Mouse (Mus musculus): ENCODE measurements at regions not wholly inside any gene's neighbourhood (a gene's known extent, or its start where the extent isn't known, plus 50 kb on each side); places are given as distances from the start of the nearest gene placed in this dataset.

- H3K27ac ChIP-seq = no peak overlapping the region
- H3K27me3 ChIP-seq = no peaks in the 10 kb centered on the region
- no peak overlapping the region for H3K9ac ChIP-seq
- no peaks in the 10 kb centered on the region for H3K4me1 ChIP-seq
- H3K4me2 ChIP-seq = no peak overlapping the region
- H3K9me3 ChIP-seq = no peaks in the 10 kb centered on the region
- no peak overlapping the region for H3K4me3 ChIP-seq
- 73% methylated on average over 3 of the region's 3 CpGs for WGBS
- no peaks in the 10 kb centered on the region for H3K36me3 ChIP-seq
- no peak for ATAC-seq (ENCODE audit: borderline replicate concordance, extremely low read depth, low FRiP score, low TSS enrichment)
Observed at GRCm38 (mm10) chr4:34172000-34172399, 122.0 kb upstream of the Spaca1 start.

GRCm38 (mm10) chr4:34177421-34177820 is 127.4 kb upstream of the Spaca1 start:
- Histone ChIP-seq H3K36me3 (no peaks in the 10 kb centered on the region), H3K9me3 (no peaks in the 10 kb centered on the region), H3K4me1 (no peaks in the 10 kb centered on the region), H3K9ac (no peak overlapping the region), H3K27ac (no peak overlapping the region), H3K4me3 (no peak overlapping the region), H3K27me3 (no peaks in the 10 kb centered on the region), H3K4me2 (no peak overlapping the region)
- no peak for ATAC-seq (ENCODE audit: borderline replicate concordance, extremely low read depth, low FRiP score, low TSS enrichment)
- 73% methylated on average over 1 of the region's 1 CpGs for WGBS

- H3K9me3 ChIP-seq = no peaks in the 10 kb centered on the region
- 85% methylated on average over 5 of the region's 5 CpGs for WGBS
- ATAC-seq (ENCODE audit: borderline replicate concordance, extremely low read depth, low FRiP score, low TSS enrichment) = no peak
Observed at GRCm38 (mm10) chr4:34186522-34186921, 136.5 kb upstream of the Spaca1 start.

GRCm38 (mm10) chr4:34203193-34203848 is 153.3 kb upstream of the Spaca1 start:
- WGBS = 82% methylated on average over 10 of the region's 10 CpGs

More at GRCm38 (mm10) chr4:34186522-34186921, 136.5 kb upstream of the Spaca1 start:
- Histone ChIP-seq H3K27me3 (no peaks in the 10 kb centered on the region), H3K4me2 (no peak overlapping the region), H3K4me1 (no peaks in the 10 kb centered on the region), H3K27ac (no peak overlapping the region), H3K4me3 (no peak overlapping the region), H3K9ac (no peak overlapping the region), H3K36me3 (no peaks in the 10 kb centered on the region)

GRCm38 (mm10) chr4:34209179-34209896 is 159.3 kb upstream of the Spaca1 start:
- H3K4me3 ChIP-seq = no peak overlapping the region
- H3K27me3 ChIP-seq = no peaks in the 10 kb centered on the region
- ATAC-seq (ENCODE audit: borderline replicate concordance, extremely low read depth, low FRiP score, low TSS enrichment) = no peak
- H3K27ac ChIP-seq = no peak overlapping the region
- no peak overlapping the region for H3K4me2 ChIP-seq
- no peaks in the 10 kb centered on the region for H3K4me1 ChIP-seq
- WGBS = 55% methylated on average over 5 of the region's 5 CpGs
- no peaks in the 10 kb centered on the region for H3K36me3 ChIP-seq
- no peak overlapping the region for H3K9ac ChIP-seq
- H3K9me3 ChIP-seq = no peaks in the 10 kb centered on the region

More at GRCm38 (mm10) chr4:34203193-34203848, 153.3 kb upstream of the Spaca1 start:
- no peaks in the 10 kb centered on the region for H3K4me1 ChIP-seq
- H3K4me2 ChIP-seq = no peak overlapping the region
- H3K27me3 ChIP-seq = no peaks in the 10 kb centered on the region
- H3K9me3 ChIP-seq = no peaks in the 10 kb centered on the region
- H3K4me3 ChIP-seq = no peak overlapping the region
- H3K36me3 ChIP-seq = no peaks in the 10 kb centered on the region
- no peak overlapping the region for H3K9ac ChIP-seq
- H3K27ac ChIP-seq = no peak overlapping the region
- no peak for ATAC-seq (ENCODE audit: borderline replicate concordance, extremely low read depth, low FRiP score, low TSS enrichment)

- Histone ChIP-seq H3K4me2 (no peak overlapping the region), H3K27me3 (no peaks in the 10 kb centered on the region), H3K4me3 (no peak overlapping the region), H3K27ac (no peak overlapping the region), H3K9me3 (no peaks in the 10 kb centered on the region), H3K36me3 (no peaks in the 10 kb centered on the region), H3K9ac (no peak overlapping the region), H3K4me1 (no peaks in the 10 kb centered on the region)
- ATAC-seq (ENCODE audit: borderline replicate concordance, extremely low read depth, low FRiP score, low TSS enrichment) = no peak
Observed at GRCm38 (mm10) chr4:34213731-34214130, 163.7 kb upstream of the Spaca1 start.

GRCm38 (mm10) chr4:34214346-34214745 is 164.4 kb upstream of the Spaca1 start:
- Histone ChIP-seq H3K9ac (no peak overlapping the region), H3K4me2 (no peak overlapping the region), H3K27me3 (no peaks in the 10 kb centered on the region), H3K4me3 (no peak overlapping the region), H3K4me1 (no peaks in the 10 kb centered on the region), H3K36me3 (no peaks in the 10 kb centered on the region), H3K9me3 (no peaks in the 10 kb centered on the region), H3K27ac (no peak overlapping the region)
- no peak for ATAC-seq (ENCODE audit: borderline replicate concordance, extremely low read depth, low FRiP score, low TSS enrichment)
- 40% methylated on average over 11 of the region's 11 CpGs for WGBS

GRCm38 (mm10) chr4:34221915-34222314 is 171.9 kb upstream of the Spaca1 start:
- H3K4me2 ChIP-seq = no peak overlapping the region
- no peak for ATAC-seq (ENCODE audit: borderline replicate concordance, extremely low read depth, low FRiP score, low TSS enrichment)
- no peak overlapping the region for H3K9ac ChIP-seq
- H3K9me3 ChIP-seq = no peaks in the 10 kb centered on the region
- H3K36me3 ChIP-seq = no peaks in the 10 kb centered on the region
- H3K27ac ChIP-seq = no peak overlapping the region
- no peak overlapping the region for H3K4me3 ChIP-seq
- H3K4me1 ChIP-seq = no peaks in the 10 kb centered on the region
- 78% methylated on average over 1 of the region's 1 CpGs for WGBS
- no peaks in the 10 kb centered on the region for H3K27me3 ChIP-seq

GRCm38 (mm10) chr4:34226089-34226840 is 176.3 kb upstream of the Spaca1 start:
- Histone ChIP-seq H3K4me2 (no peak overlapping the region), H3K36me3 (no peaks in the 10 kb centered on the region), H3K9me3 (no peaks in the 10 kb centered on the region), H3K9ac (no peak overlapping the region), H3K27ac (no peak overlapping the region), H3K4me3 (no peak overlapping the region), H3K27me3 (no peaks in the 10 kb centered on the region), H3K4me1 (no peaks in the 10 kb centered on the region)
- ATAC-seq (ENCODE audit: borderline replicate concordance, extremely low read depth, low FRiP score, low TSS enrichment) = no peak
- WGBS = 30% methylated on average over 5 of the region's 5 CpGs

GRCm38 (mm10) chr4:34226886-34227285 is 176.9 kb upstream of the Spaca1 start:
- no peaks in the 10 kb centered on the region for H3K36me3 ChIP-seq
- 79% methylated on average over 5 of the region's 5 CpGs for WGBS

GRCm38 (mm10) chr4:34227611-34228010 is 177.6 kb upstream of the Spaca1 start:
- H3K4me3 ChIP-seq = no peak overlapping the region
- H3K4me2 ChIP-seq = no peak overlapping the region
- H3K4me1 ChIP-seq = no peaks in the 10 kb centered on the region
- no peaks in the 10 kb centered on the region for H3K36me3 ChIP-seq
- ATAC-seq (ENCODE audit: borderline replicate concordance, extremely low read depth, low FRiP score, low TSS enrichment) = no peak
- H3K27ac ChIP-seq = no peak overlapping the region
- H3K9me3 ChIP-seq = no peaks in the 10 kb centered on the region
- 57% methylated on average over 5 of the region's 5 CpGs for WGBS
- no peaks in the 10 kb centered on the region for H3K27me3 ChIP-seq
- H3K9ac ChIP-seq = no peak overlapping the region

More at GRCm38 (mm10) chr4:34226886-34227285, 176.9 kb upstream of the Spaca1 start:
- H3K4me2 ChIP-seq = no peak overlapping the region
- no peaks in the 10 kb centered on the region for H3K9me3 ChIP-seq
- no peaks in the 10 kb centered on the region for H3K27me3 ChIP-seq
- no peak overlapping the region for H3K4me3 ChIP-seq
- no peak overlapping the region for H3K9ac ChIP-seq
- H3K4me1 ChIP-seq = no peaks in the 10 kb centered on the region
- no peak for ATAC-seq (ENCODE audit: borderline replicate concordance, extremely low read depth, low FRiP score, low TSS enrichment)
- no peak overlapping the region for H3K27ac ChIP-seq

- no peak overlapping the region for H3K4me3 ChIP-seq
- no peaks in the 10 kb centered on the region for H3K27me3 ChIP-seq
- H3K4me2 ChIP-seq = no peak overlapping the region
- WGBS = 9% methylated on average over 3 of the region's 3 CpGs
- no peak overlapping the region for H3K9ac ChIP-seq
- H3K36me3 ChIP-seq = no peaks in the 10 kb centered on the region
- H3K4me1 ChIP-seq = no peaks in the 10 kb centered on the region
- no peaks in the 10 kb centered on the region for H3K9me3 ChIP-seq
- no peak; the same call in 1 of the 2 replicates for ATAC-seq (ENCODE audit: borderline replicate concordance, extremely low read depth, low FRiP score, low TSS enrichment)
- no peak overlapping the region for H3K27ac ChIP-seq
Observed at GRCm38 (mm10) chr4:34231270-34231669, 181.3 kb upstream of the Spaca1 start.

All from lung, embryonic 15.5 days (tissue).